Mouse (Mus musculus): Measurements from ENCODE around the gene Acsm3. TPM values are rescaled to one million over a fixed set of nuclear protein-coding genes. Genes with fewer than 3 reads are reported as not detected.

The Acsm3 gene
- not detected for total RNA-seq (2023)

DNA sequence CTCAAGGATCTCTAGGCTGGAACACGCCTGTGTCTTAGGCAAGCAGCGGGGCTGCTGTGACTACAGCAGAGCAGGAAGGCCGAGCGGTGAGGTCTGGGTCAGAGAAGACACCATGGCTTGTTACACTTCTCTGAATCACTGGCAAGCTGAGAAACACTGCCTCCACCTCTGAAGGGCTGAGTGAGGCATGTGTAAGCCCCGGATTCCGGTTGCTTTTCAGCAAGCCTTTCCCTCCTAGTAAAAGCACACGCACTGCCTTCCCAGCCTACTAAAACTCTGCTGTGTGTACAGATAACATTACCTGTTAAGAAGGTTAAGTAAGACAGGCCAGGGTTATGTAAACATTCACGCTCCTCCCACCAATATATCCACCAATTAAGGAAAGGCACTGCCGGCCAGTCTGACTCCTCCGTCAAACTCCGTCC is at the start of gene Acsm3:
Gene Acsm3, plus strand, starts transcription at position 397 of the 425 bp plus-strand sequence.

DNA sequence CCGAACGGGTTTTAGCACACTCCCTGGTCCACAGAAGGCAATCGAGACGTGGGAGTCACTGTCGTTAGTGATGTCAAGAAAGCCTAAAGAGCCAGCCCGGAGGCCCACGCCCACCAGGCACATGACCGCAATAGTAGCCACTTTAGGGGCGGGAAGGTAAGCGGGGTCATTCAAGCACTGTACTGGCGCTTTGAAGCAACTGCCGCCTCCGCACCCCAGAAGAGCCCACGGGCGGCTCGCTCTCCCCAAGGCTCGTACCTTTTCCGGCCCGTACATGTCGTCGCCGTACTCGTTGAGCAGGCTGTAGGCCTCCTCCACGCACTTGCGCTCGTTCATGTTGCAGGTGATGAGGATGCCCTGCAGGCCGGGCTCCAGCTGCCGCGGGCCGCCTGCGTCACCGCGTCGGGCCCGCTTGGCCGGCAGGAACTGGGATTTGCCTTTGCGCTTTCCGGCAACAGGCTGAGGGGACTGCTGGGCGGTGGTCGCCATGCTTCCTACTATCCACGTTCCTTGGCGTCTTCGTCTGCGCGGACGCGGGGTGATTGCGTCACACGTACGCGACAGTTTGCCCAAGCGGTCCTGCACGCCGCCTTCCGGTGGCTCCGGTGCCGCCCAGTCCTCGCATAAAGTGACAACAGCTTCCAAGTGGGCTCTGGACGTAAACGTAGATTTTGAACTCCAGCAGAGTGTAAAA is 40.3 kb upstream of the Acsm3 start, which contains the start of gene Thumpd1:
Gene Thumpd1, minus strand, starts transcription at position 546 of the 694 bp plus-strand sequence.

DNA sequence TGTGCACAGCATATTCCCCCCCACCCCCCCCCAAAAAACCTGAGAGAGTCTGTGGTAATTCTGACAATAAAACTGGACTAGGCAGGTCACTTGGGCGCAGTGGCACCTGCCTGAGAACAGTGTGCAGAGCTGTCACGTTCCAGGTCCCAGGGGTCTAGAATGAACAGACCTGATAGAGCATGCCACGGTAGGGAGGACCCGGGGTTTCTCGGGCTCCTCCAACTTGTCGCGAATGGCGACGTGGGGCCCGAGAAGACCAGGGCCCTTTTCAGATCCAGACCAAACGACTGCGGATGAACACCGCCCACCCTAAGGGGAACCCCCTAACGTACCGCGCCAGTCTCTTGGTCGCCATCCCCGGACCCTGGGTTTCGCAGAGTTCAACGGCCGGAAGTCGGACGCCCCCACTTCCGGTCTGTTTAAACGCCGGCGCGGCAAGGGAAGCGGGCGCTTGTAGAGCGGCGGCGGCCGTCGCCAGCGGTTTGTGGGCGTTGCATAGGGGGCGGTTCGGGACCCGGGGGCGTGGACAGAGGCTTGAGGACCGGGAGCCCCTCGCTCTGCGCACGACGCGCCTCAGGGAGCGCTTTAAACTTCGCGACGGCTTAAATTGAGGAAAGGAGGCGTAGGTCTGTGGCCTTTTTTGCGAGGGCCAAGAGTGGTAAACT is 33.0 kb downstream of the Acsm3 start, which contains the start of the genes Rexo5 and Eri2:
Gene Rexo5, plus strand, starts transcription at position 421 of the 665 bp plus-strand sequence.
Gene Eri2, minus strand, starts transcription at position 473 of the 665 bp plus-strand sequence.

Other genes with a start within 250 kb of the Acsm3 start
- gene Acsm5, start 241.5 kb upstream of the Acsm3 start, total RNA-seq (2023), result not detected
- gene Pdilt, start 237.4 kb upstream of the Acsm3 start, total RNA-seq (2023), result not detected
- gene Acsm2, start 206.6 kb upstream of the Acsm3 start, total RNA-seq (2023), result not detected
- not detected for gene Acsm1, start 153.9 kb upstream of the Acsm3 start, total RNA-seq (2023)
- gene Acsm4, start 70.9 kb upstream of the Acsm3 start, total RNA-seq (2023), result not detected
- 96.7 TPM for gene Thumpd1, start 40.1 kb upstream of the Acsm3 start, total RNA-seq (2023)
- gene Rexo5, start 33.1 kb downstream of the Acsm3 start, total RNA-seq (2023), result 48.4 TPM
- gene Eri2, start 33.1 kb downstream of the Acsm3 start, total RNA-seq (2023), result 6.2 TPM
- gene Lyrm1, start 134.9 kb downstream of the Acsm3 start, total RNA-seq (2023), result 6.3 TPM
- 21.3 TPM for gene Dcun1d3, start 135.4 kb downstream of the Acsm3 start, total RNA-seq (2023)